Mouse (Mus musculus) brain, embryonic 14.5 days (tissue): ENCODE measurements around the gene Tbxas1.

Source experiments
- CTCF ChIP-seq: fragments of 200-500 bp; IDR thresholded peaks from 2 replicates; pipeline ENCODE4 v1.5.1; 2012; ENCODE audit warnings: inconsistent platforms, mild to moderate bottlenecking, moderate library complexity, borderline replicate concordance; ENCODE audit not compliant: insufficient read depth, insufficient read length; ENCODE audit errors: extremely low read depth
- POLR2A ChIP-seq: fragments of 200-500 bp; IDR thresholded peaks from 2 replicates; pipeline ENCODE4 v1.6.1; 2012; ENCODE audit warnings: mild to moderate bottlenecking, inconsistent platforms, borderline replicate concordance; ENCODE audit not compliant: poor library complexity, insufficient read depth, insufficient read length, severe bottlenecking; ENCODE audit errors: extremely low read depth

DNA sequence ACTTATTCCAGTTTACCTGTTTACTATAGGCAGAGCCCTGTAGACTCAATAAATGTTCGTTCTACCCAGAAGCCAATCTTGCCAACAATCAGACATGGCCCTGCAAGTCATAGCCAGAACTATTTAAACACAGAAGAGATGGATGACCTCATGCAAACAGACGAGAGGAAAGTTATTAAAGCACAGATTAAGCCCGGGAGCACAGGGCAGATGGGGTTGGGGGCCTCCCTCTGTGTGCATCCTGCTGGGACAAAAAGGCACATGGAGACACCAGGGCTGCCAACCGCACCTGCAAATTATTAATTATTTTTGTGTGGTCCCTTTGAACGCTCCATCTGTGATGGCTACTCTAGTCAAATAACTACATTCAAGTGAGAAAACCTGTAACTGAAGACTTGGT is 29.3 kb upstream of the Tbxas1 start:
- no peak for TF ChIP-seq CTCF
- TF ChIP-seq POLR2A = no peak
